Mouse (Mus musculus): ENCODE data around the gene E130114P18Rik.

The E130114P18Rik gene

GRCm38 (mm10) chr4:97608728-97609127, 169.2 kb downstream of the E130114P18Rik start:
- DNase-seq (ENCODE audit: low read depth, low spot score) = no peak

DNA sequence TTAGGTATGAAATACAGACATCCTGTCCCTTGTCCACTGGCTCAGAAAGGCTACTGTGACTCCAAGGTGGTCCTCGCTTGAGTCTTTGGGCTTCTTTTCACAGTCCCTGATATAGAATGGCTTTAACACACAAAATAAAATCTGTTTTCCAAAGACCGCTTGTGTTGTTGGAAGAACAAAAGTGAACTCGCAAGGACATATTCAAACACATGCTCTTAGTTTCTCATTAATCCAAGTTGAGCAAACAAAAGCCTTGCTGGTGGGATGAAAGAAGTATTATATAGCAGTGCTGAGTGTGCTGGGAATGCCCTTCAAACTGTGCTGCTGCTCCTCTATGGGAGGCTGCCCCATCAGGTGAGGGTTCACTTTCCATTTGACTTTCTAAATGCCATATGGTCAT, 169.7 kb downstream of the E130114P18Rik start:
- no peak for DNase-seq (ENCODE audit: low read depth, low spot score)

DNA sequence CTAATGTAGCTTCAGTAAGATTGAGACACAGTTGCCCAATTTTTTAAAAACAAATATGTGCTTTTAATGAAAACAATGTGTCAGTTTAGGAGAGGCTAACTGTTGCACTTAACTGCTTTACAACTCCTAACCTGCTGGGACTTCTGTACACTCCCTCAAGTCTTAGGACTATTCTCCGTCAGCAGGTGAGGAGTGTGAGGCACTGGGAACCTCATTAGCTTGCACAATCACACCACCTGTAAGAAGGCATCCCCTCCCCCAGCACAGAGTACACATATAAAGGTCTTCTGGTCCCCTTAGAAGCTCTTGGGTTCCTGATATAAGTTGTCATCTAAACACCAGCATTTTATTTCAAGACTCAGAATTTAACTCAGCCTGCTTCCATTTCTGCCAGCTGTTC, 170.7 kb downstream of the E130114P18Rik start:
- DNase-seq (ENCODE audit: low read depth, low spot score) = no peak

GRCm38 (mm10) chr4:97606524-97606923, 171.4 kb downstream of the E130114P18Rik start:
- no peak for DNase-seq (ENCODE audit: low read depth, low spot score)

DNA sequence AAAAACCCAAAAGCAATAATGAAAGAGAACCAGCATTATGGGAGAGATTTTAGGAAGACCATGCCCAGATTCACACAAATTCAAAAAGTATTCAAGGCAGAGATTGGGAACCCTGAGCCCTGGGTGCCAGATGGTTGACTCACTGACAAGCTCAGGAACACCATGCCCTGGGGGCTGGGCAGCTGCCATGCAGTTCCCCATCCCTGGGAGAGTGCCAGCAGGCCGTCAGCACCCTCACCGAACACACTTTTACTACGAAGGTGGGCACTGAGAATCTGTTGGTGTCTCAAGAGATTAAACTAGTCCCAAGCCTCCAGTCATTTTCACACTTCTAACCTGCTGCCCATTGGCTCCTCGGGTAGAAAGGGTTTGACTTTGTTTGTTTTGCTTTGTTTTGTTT, 175.3 kb downstream of the E130114P18Rik start:
- DNase-seq (ENCODE audit: low read depth, low spot score) = no peak

DNA sequence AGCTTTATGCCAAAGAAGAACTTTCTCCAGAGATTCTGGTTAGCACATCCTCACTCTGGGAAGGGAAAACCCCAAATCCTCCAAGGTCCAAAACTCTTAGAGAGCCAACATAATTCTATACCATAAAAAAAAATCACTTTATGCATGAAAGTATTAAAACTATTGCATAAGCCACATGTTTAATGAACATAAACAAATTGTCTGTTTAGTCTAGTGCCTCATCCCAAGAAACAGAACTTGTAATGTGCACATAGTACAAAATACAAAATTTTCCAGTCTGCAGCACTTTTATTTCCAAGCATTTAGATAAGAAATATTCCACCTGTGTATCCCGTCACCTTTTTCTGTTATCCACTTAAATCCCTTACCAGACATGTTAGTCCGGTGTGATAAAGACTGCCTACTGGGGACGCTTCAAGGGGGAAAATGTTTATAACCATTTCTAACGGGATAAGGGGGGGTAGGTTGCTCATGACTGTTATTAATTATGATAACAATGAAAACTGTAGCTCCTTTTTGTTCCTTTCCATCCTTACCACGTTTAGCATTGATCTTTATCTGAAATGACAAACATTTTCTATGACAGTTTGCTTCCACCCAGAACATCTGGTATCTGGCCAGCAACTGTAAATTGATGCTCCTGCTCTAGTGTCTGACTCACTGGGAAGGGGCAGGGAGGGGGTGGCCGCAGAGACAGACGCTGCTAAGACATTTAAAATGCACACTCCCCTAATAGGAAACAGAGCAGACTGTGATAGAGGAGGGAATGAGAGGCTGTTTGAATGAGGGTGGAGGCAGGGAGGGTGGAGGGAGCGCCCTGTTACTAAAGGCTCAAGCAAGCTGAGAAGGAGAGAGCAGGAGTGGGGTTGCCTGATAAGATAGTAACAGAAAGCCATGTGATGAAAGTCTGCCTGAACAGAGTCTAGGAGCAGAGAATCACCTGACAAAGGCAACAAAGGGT, 176.7 kb downstream of the E130114P18Rik start:
- peak; percentile 41 for DNase-seq (ENCODE audit: low read depth, low spot score)

GRCm38 (mm10) chr4:97597443-97597842, 180.4 kb downstream of the E130114P18Rik start:
- DNase-seq (ENCODE audit: low read depth, low spot score) = no peak

GRCm38 (mm10) chr4:97596348-97596747, 181.5 kb downstream of the E130114P18Rik start:
- no peak for DNase-seq (ENCODE audit: low read depth, low spot score)

GRCm38 (mm10) chr4:97593869-97594268, 184.0 kb downstream of the E130114P18Rik start:
- no peak for DNase-seq (ENCODE audit: low read depth, low spot score)

DNA sequence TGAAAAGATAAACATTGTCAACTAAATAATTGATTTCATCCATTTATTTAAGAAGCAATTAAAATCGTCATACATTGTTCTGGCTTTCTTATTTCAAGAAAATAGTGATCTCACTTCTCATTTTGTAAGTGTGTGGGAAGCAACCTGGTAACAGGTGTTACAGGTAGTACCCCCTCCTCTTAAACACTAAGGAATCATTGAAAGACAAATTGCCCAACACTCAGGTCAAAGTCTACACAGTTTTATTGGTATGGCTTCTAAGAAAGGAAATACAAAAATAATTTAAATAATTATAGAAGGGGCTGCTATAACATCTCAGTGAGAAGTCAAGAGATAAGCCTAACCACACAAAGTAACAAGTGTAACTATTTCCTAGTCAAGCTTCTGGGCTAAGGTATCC, 188.1 kb downstream of the E130114P18Rik start:
- no peak for DNase-seq (ENCODE audit: low read depth, low spot score)

DNA sequence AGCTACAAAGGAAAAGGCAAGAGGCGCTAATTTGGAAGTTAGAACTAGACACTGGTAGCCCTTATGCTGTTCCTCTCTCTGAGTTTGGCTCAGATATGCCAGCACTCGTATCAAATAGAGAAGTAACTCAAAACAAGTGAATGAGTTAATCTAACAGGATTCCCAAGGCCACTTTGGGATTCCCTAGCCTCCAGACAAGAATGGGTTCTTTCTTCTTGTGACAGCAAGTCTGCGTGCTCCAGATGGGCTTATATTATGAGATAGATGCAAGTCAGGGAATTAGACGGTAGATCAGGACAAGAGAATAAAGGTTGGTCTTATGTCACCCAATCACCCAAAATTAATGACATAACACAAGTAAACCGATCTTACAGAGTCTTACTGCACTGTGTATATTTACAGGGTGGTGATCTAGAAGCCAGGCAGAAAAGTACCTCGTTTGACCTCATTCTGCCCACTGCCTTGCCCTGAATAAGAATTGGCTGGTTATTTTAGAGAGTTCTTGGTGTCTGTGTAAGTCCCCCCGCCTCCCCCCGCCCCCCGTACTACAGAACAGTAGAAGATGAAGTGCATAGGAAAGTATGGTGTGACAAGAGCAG, 190.4 kb downstream of the E130114P18Rik start:
- no peak for DNase-seq (ENCODE audit: low read depth, low spot score)

GRCm38 (mm10) chr4:97585170-97585569, 192.7 kb downstream of the E130114P18Rik start:
- no peak for DNase-seq (ENCODE audit: low read depth, low spot score)

GRCm38 (mm10) chr4:97584445-97585130, 193.3 kb downstream of the E130114P18Rik start:
- no peak for DNase-seq (ENCODE audit: low read depth, low spot score)

DNA sequence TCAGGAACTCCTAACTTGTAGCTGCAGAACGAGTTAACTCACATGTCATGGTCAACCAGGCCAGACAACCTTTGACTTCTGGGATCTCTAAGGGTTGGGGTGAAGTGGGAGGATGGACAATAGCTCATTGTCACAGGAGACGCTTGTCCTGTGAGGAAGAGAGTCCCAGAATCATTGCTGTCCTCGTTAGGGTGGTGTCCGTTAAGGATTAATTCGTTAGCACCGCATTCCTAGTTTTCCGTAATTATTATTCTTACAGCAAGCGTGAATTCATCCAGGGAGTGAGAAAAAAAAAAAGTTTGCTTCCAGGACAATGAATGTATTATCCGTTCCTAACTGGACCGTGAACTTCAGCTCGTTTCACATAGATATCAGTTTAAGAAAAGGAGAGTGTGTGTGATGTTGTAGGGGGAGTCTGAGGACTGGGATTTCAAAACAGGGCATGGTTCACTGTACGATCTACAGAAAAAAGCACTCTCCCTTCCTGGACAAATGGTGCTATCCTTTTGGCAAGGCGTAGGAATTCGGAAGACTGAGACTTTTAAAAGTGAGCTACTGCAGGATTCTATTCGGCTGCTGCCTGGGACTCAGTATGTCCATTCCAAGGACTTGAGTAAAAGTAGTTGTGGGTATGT, 195.0 kb downstream of the E130114P18Rik start:
- no peak for DNase-seq (ENCODE audit: low read depth, low spot score)

GRCm38 (mm10) chr4:97582064-97582415, 195.8 kb downstream of the E130114P18Rik start:
- no peak for DNase-seq (ENCODE audit: low read depth, low spot score)

DNA sequence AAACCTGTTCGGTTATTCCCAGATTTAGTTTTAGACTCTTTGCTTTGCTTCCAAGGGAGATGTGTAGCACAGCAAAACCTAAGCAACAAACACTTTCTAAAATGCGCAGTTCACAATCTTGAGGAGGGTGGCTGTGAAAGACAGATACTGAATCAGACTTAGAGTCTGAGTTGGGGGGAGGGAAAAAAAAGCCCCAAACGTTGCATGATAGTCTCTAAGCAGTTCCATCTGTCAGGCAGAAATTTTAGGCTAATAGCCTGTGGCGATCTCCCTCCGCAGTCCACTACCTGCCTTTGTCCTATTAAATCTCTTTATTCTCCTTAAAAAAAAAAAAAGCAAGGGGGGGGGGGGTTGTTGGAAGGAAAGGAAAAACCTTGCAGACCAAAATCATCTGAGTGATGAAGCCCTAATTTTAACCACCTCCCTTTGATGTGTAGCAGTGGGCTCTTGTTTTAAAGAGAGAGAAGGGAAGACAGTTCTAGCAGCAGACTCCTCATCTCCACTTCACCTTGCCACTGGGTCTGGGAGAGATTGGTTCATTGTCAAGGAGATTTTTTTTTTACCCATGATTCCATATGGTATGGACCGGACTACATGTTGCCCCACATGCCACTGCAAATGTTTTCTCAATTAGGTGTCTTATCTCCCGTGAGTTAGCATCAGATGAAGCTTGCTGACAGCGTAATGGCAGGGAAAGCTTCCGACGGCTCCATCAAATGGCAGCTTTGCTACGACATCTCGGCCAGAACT, 196.4 kb downstream of the E130114P18Rik start:
- DNase-seq (ENCODE audit: low read depth, low spot score) = no peak

GRCm38 (mm10) chr4:97580906-97581305, 197.0 kb downstream of the E130114P18Rik start:
- DNase-seq (ENCODE audit: low read depth, low spot score) = no peak

- no peak for DNase-seq (ENCODE audit: low read depth, low spot score)
Observed at GRCm38 (mm10) chr4:97578571-97579165, 199.2 kb downstream of the E130114P18Rik start.

DNA sequence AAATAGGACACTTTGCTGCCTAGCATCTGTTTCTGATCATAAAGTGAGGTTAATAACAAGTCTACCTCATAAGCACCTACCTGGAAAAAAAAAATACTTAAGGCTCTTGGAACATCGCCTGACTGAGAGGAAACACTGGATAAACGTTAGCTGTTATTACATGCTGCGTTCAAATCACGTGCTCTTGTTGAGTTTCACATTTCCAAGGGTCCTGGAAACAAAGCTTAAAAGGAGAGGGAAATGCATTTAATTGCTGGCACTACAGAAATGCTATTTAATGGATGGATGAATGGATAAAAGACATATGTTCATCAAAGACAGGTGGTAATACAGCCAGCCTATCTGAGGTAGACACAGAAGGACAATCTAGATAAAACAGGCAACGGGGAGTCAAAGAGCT, 200.4 kb downstream of the E130114P18Rik start:
- DNase-seq (ENCODE audit: low read depth, low spot score) = no peak

DNA sequence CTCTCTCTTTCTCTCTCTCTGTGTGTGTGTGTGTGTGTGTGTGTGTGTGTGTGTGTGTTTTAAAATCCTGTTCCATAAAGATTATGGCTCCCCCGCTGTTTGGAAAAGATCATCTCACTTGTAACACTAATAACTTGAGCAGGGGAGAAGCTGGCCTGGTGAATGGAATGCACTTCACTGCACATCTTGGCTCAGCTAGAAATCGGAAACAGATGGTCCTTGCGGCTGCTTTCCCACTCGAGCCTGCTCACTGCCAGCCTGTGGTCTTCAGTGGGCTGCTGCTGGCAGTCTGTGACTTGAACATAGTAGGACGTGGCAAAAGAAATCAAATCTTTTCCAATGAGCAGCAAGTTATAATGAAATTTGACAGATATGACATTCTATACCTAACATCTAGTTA, 202.4 kb downstream of the E130114P18Rik start:
- peak; percentile 65 for DNase-seq (ENCODE audit: low read depth, low spot score)

GRCm38 (mm10) chr4:97569320-97569719, 208.6 kb downstream of the E130114P18Rik start:
- DNase-seq (ENCODE audit: low read depth, low spot score) = no peak
